Mouse (Mus musculus) layer of hippocampus, postnatal 25 days (tissue): ENCODE results near the gene Tnfsf11. TPM values are rescaled to one million over a fixed set of nuclear protein-coding genes. Genes with fewer than 3 reads are reported as not detected.

Experiments
- DNase-seq, 2 experiments: peaks; one replicate each; pipeline ENCODE4 v3.0.0; 2022; ENCODE audit warnings: mixed read lengths in 2 of 2, low spot score in 1 of 2; ENCODE audit errors: extremely low spot score in 1 of 2
- total RNA-seq, 2 experiments: library from RNA; stranded (reverse); gene quantifications; 2 replicates each; pipeline ENCODE4 v1.2.3; 2021

Tnfsf11 gene
- not detected for total RNA-seq

DNA sequence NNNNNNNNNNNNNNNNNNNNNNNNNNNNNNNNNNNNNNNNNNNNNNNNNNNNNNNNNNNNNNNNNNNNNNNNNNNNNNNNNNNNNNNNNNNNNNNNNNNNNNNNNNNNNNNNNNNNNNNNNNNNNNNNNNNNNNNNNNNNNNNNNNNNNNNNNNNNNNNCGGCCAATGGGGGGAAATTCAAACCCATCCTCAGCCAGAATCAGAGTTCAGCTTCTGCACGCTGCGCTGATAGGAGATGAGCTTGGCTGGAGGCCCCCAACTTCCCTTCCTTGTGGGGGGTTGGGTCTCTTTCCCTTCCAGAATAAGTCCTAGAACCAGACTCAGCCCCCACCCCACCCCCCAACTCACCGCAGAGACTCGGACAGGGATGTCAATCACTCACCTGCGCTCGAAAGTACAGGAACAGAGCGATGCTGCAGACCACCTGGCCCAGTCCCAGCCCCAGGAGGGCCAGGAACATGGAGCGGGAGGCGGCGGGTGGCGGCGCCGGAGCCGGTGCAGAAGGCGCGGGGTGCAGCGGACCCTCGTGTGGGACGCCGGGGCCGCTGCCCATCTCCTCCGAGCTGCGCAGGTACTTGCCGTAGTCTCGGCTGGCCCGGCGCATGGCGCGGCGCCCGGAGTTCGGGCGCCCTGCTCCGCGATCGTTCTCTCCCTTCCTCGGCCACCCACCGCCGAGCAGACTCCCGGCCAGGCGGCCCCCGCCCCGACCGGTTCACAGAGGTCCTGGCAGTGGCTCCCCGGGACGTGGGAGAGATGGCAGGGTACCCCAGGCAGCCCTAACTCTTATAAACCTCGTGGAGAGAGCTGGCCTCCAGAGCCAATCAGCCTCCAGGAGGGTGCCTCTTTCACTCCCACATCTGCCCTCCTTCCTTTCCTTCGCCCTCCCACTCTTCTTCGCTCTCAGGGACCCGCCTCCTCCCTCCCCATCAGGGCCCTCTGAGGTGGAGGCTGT, at the start of gene Tnfsf11:
Tnfsf11 (minus strand) TSS at position 758 of the 952 bp plus-strand sequence.
- no peak for DNase-seq

GRCm38 (mm10) chr14:78356764-78357163, 48.9 kb upstream of the Tnfsf11 start:
- DNase-seq = no peak

DNA sequence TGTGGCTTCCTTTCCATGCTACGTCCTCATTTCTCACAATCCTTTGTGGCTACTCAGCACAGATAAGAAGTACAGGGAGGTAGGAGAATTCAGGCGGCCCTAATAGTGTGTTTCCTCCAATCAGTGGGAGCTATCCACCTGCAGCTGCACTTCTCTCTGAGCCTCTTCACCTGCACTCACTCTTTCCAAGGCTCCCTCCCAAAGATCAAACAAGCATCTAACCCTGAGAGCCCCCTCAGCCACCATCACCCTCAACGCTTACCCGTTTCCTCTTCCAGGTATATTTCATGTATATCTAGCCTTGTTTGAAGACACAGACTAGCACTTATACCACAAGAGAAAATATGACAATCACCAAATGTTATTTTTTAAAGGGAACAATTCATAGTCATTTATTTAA, 47.5 kb upstream of the Tnfsf11 start:
- DNase-seq = no peak

GRCm38 (mm10) chr14:78352865-78353264, 45.0 kb upstream of the Tnfsf11 start:
- no peak for DNase-seq

DNA sequence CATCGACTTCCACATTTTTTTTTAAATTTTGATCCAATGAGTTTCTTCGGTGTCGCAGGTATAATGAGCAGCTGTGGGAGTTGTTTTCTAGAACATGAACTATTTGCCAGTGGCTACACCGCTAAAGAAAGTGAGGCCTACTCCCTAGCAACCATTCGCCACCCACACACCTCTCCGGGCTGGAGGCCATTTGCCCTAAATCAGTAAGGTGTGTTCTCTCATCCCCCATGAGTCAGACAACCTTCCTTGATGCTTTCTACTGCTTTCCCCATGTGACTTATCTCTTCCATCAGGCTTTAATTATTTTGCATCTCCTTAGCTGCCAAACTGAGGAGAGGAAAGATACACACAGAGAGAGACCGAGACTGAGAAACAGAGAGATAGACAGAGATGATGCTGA, 43.7 kb upstream of the Tnfsf11 start:
- DNase-seq = no peak

DNA sequence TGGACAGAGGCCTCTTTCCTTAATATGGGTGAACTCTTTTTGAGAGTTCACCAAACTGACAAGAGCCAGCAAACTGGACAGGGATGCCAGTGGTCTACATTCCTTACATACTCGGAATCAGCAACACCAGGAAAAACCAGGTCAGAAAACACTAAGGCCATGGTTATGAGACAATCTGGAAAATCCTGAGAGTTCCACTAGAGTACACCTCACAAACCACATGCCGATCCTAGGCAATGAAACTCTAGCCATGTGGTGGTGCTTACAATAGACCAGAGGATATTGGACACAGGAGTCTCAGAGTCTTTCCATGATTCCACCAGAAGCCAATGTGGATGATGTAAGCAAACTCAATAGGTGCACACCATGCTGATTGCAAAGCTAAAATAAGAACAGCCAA, 39.9 kb upstream of the Tnfsf11 start:
- DNase-seq = no peak

DNA sequence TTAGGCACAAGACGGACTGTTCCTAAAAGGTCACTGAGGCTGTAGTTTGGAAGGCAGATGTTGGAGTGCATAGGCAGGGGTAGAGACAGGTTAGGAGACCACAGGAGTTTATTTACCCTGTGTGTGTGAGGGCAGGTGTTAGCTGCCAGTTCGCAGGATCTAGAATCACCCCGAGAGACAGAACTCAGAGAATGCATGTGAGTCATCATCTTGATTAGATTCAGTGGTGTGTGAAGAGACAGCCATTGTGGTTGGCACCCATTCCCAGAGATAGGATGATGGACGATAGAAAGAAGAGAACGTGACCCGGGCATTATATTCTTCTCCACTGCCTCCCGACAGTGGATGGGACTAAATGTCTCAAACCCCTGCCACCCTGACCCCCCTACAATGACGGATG, 35.2 kb upstream of the Tnfsf11 start:
- DNase-seq = no peak

- no peak for DNase-seq
Measured at GRCm38 (mm10) chr14:78342146-78342545, 34.3 kb upstream of the Tnfsf11 start.

- DNase-seq = no peak
Measured at GRCm38 (mm10) chr14:78333341-78333740, 25.5 kb upstream of the Tnfsf11 start.

DNA sequence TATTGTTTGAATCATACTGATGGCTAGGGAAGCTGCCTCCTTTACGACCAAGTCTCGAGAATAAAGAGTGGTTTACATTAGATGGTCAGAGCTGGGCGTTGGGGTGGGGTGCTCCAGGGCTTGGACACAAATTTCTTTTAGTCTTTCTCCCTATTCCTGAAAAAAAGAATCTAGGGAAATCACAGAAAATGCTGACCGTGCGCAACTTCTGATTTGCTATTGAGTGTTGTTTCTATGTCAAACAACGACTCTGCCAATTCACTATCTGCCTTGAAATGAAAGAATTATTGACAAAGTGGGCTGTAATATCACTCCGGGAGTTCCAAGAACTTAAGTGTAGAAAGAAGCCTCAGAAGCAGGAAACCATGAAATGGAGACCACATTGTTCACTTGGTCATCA, 23.5 kb upstream of the Tnfsf11 start:
- DNase-seq = no peak

GRCm38 (mm10) chr14:78330576-78331300, 22.9 kb upstream of the Tnfsf11 start:
- DNase-seq = no peak

DNA sequence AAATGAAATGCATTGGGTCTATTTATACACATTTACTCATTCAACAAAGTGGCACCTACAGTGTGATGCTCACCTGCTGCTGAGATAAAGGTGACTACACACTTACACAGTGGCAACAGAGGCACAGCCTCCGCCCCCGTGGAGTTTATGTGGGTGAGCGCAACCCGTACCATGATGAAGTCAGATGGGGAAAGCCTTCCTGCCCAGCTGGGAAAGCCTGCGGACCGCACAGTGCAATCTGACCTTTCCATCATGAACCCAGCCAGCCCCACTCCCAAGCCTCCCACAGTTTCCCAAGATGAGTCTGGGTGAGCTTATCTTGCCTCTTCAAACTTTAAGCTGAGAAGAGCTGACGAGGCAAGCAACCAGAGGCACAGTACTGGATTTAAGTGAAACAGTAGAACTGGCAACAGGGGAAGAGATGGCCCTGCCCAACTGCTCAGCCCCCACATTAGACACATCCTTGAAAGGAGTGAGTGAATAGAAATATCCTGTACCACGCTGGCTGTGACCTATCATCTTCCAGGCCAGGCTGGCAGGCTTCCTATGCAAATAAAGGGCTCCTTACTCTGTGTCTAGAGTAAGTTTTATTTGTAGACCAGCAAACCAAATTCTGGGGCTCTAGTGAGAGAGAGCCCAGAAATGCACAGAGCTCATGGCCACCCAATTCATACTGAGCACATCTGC, 22.1 kb upstream of the Tnfsf11 start:
- DNase-seq = no peak

GRCm38 (mm10) chr14:78323356-78323755, 15.5 kb upstream of the Tnfsf11 start:
- DNase-seq = no peak

GRCm38 (mm10) chr14:78322916-78323315, 15.1 kb upstream of the Tnfsf11 start:
- DNase-seq = no peak

GRCm38 (mm10) chr14:78320248-78320647, 12.4 kb upstream of the Tnfsf11 start:
- no peak for DNase-seq

DNA sequence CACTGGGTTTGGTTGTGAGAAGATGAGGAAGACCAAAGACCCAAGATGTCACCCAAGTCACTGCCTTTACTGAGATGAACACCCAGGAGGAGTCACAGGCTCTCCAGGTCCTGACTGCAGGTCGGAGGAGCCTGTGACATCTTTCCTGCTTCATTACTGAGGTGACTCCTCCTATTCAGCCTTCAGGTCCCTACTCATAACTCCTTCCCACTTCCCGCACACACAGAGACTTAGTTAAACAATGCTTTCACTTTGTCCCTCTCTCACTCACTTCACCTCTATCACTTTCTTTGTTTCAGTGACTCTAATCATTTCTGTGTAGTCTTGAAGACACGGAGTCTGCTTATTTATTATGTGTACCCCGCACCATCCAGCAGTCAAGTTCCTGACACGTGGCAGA, 11.7 kb upstream of the Tnfsf11 start:
- no peak for DNase-seq

- DNase-seq = no peak
Measured at GRCm38 (mm10) chr14:78319000-78319399, 11.2 kb upstream of the Tnfsf11 start.

GRCm38 (mm10) chr14:78317623-78318022, 9.8 kb upstream of the Tnfsf11 start:
- no peak for DNase-seq

DNA sequence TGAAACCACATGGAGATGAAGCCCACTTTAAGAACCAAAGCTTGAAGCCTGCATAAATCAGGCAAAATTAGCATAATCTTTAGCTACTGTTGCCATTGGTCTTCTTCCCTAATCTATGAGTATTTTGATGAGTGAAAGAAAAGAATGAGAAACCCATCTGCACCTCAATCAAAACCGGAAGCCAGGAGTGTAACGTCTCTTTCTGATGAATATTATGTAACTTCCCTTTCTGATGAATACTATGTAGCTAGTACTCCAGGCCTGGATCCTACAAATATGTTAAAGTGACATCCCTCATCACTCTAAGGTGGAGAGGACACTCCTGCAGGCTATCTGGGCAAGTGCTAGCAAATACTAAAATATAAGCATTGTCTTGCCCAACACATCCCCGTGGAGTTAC, 6.9 kb downstream of the Tnfsf11 start:
- no peak for DNase-seq

DNA sequence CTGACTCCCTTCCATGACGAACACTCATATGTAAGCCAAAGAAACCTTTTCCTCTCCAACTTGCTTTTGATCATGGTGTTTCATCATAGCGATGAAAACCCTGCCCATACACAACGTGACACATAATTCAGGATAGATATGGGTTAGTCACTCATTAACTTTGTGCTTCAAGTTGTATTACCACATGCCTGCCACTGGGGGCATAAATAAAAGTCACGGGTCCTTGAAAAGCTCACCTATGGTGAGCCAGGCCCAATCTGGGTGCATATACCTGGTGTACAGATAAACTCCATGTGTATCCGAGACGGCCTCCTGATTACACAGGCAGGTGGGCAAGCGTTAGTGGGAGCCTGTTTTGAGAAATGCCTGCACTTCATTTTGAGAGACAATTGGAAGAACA, 15.2 kb downstream of the Tnfsf11 start:
- DNase-seq = no peak

DNA sequence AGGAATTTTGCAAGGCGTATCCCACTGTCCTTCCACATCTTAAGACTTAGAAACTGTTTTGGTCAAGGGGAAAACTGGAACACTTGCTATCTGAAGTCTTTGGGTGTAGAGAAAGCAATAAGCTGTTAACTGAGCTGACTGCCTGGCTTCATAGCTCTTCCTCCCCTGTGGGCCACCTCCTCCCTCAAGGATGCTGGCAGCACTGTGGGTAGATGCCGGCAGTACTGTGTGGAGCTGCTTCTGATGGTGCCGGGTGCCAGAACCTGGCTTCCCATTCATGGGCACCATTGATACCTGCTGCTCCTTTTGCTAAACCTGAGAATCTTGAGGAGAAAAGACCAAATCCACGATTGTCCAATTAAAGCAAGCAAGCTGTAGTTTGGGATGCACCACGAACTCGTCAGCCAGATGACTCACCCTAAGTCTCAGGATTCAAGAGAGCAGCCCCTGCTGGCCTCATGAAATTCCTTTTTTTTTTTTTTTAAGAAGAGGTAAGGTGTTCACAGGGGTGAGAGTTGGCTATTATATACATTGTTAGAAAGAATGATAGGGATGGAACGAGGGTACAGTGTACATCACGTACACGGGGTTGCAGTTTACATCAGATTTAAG, 17.8 kb downstream of the Tnfsf11 start:
- no peak for DNase-seq
